Mouse (Mus musculus): Measurements from ENCODE around the gene Utp18. TPM values are rescaled to one million over a fixed set of nuclear protein-coding genes. Genes with fewer than 3 reads are reported as not detected.

Gene Utp18
- total RNA-seq, 2 experiments from 2014 or later: 19.3 to 61.3 TPM

GRCm38 (mm10) chr11:93829971-93830370 is 55.6 kb downstream of the Utp18 start:
- ATAC-seq (replicated peaks; ENCODE audit: poor library complexity, severe bottlenecking): no peak

- ATAC-seq (replicated peaks; ENCODE audit: poor library complexity, severe bottlenecking): no peak
Measured at GRCm38 (mm10) chr11:93829327-93829679, 56.3 kb downstream of the Utp18 start.

DNA sequence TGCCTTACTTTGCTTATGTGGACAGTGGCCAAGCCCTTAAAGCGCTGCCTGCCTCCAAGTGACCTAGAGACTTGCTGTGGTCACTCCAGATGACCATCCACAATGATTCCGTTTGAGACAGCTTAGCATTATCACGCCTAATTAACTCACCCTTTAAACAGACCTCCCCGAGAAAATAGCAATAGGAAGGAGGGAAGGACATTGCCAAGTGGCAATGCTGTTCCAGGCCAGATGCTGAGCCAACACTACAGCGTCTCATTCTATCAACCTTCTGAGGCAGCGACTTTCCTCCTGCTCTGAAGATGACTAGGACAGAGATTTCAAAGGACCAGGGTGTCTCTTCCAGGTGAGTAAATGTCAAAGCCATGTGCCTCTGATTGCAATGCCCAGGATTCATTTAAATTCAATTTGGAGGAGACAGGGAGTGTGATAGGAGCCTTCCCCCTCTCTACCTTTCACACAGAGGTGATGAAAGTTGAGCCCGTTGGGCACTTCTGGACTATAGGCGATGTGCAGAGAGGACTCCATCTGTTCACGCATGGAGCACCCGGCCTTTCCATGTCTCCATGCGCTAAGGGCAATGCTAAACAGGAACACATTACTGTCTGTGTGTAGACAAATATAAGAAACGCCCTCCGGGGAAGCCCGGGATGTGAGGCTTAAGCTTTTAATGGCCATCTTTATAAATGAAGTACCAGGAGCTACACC is 56.8 kb downstream of the Utp18 start:
- ATAC-seq (replicated peaks; ENCODE audit: poor library complexity, severe bottlenecking): no peak

- ATAC-seq (replicated peaks; ENCODE audit: poor library complexity, severe bottlenecking): no peak
Measured at GRCm38 (mm10) chr11:93822261-93822660, 63.3 kb downstream of the Utp18 start.

- peak; percentile 97 for ATAC-seq (replicated peaks; ENCODE audit: poor library complexity, severe bottlenecking)
Measured at GRCm38 (mm10) chr11:93821533-93821932, 64.0 kb downstream of the Utp18 start.

DNA sequence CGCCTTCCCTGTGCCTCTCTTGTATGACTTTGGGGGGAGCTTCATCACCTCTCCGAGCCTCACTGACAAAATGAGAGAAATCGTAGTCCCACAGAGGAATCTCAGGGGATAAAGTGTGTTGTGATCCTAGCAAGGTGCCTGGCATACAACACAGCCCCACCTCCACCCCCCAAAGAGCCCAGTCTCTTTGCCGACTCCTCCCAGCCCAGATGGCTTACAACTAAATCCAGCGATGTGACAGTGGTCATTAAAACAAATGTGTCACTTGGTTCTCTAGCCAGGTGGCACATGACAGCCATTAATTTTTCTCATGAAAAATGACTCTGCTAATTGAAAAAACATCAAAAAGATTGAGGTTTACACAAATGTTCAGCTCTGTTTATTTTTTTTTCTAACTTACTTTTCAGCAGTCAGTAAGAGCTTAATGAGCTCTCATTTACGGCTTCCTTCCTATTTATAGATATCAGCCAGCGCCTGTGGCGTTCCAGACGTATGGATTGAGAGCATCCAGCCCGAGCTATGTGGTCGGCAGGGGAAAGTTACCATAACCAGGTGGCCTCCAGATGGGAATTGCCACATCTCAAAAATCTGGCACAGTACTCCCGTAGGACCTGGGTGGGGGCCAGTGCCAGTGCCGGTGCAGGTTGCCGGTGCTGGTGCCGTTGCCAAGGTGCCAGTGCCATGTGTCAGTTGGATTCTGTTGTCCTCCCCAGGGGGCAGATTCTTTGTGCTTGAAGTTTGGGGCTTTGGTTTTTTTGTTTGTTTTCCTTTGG is 67.4 kb downstream of the Utp18 start:
- ATAC-seq (replicated peaks; ENCODE audit: poor library complexity, severe bottlenecking): no peak

- no peak for ATAC-seq (replicated peaks; ENCODE audit: poor library complexity, severe bottlenecking)
Measured at GRCm38 (mm10) chr11:93812955-93813354, 72.6 kb downstream of the Utp18 start.

GRCm38 (mm10) chr11:93812125-93812868 is 73.3 kb downstream of the Utp18 start:
- ATAC-seq (replicated peaks; ENCODE audit: poor library complexity, severe bottlenecking): peak; percentile 88

Other genes starting within 250 kb of the Utp18 start
- 58.1 and 64.8 TPM in 2 replicates for gene Mbtd1, start 86 bp upstream of the Utp18 start, total RNA-seq (2014; fragmentation: Nextera tagmentation)
- gene Mbtd1, start 86 bp upstream of the Utp18 start, total RNA-seq (2017): 27.0 and 46.8 TPM in 2 replicates
- 640 and 684 TPM in 2 replicates for gene Nme2, start 70.5 kb upstream of the Utp18 start, total RNA-seq (2014; fragmentation: Nextera tagmentation)
- gene Nme2, start 70.5 kb upstream of the Utp18 start, total RNA-seq (2017): 250 and 253 TPM in 2 replicates
- gene Gm20390, start 82.5 kb upstream of the Utp18 start, total RNA-seq (2014; fragmentation: Nextera tagmentation): 112 and 180 TPM in 2 replicates
- gene Gm20390, start 82.5 kb upstream of the Utp18 start, total RNA-seq (2017): not detected in 2 replicates
- gene Nme1, start 82.8 kb upstream of the Utp18 start, total RNA-seq (2014; fragmentation: Nextera tagmentation): 78.3 and 96.2 TPM in 2 replicates
- 178 and 237 TPM in 2 replicates for gene Nme1, start 82.8 kb upstream of the Utp18 start, total RNA-seq (2017)
- gene Spag9, start 110.3 kb upstream of the Utp18 start, total RNA-seq (2014; fragmentation: Nextera tagmentation): 25.3 and 42.8 TPM in 2 replicates
- gene Spag9, start 110.3 kb upstream of the Utp18 start, total RNA-seq (2017): 51.1 and 59.8 TPM in 2 replicates